Mouse (Mus musculus): ENCODE measurements at regions not wholly inside any gene's neighbourhood (a gene's known extent, or its start where the extent isn't known, plus 50 kb on each side); places are given as distances from the start of the nearest gene placed in this dataset.

- DNase-seq = no peak
Observed at GRCm38 (mm10) chr8:116837991-116838390, 83.3 kb downstream of the Cmc2 start.

- DNase-seq = peak; percentile 78
Observed at GRCm38 (mm10) chr8:116832181-116832580, 89.1 kb downstream of the Cmc2 start.

DNA sequence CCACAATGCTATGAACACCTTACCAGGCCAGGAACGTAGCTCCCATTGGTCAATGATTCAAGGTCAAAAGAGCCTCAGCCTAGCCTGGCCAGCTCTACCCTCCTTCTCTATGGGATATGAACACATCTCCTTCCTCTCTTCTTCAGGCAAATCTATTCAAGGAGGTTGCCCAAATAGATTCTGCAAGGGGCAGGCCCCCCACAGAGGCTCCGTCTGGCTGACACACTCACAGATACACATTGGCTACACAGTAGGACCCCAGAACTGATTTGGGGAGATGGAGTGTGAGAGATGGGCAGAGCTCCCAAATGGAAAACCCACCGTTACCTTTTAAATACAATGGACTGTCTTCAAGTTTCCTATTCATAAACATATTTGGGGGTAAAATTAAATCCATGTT, 91.6 kb downstream of the Cmc2 start:
- DNase-seq = no peak

DNA sequence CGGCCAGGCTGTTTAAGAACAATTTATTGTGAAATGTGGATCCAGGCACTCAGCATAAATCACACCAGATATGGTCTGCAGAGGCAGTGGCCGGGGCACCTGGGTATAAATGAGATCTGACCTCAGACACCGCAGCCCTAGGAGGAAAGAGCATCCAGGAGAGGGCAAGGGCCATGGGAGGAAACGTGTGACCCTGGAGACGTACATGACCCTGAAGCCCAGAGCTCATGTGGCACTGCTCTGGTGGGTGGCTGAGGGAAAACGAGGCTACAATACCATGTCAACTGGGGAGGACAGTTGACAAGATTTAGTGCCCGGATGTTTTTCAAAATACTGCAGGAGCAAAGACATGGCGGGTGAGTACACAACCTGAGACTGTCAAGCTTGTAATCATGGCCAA, 93.0 kb downstream of the Cmc2 start:
- no peak for DNase-seq

- DNase-seq = no peak
Observed at GRCm38 (mm10) chr8:116827141-116827540, 94.1 kb downstream of the Cmc2 start.

DNA sequence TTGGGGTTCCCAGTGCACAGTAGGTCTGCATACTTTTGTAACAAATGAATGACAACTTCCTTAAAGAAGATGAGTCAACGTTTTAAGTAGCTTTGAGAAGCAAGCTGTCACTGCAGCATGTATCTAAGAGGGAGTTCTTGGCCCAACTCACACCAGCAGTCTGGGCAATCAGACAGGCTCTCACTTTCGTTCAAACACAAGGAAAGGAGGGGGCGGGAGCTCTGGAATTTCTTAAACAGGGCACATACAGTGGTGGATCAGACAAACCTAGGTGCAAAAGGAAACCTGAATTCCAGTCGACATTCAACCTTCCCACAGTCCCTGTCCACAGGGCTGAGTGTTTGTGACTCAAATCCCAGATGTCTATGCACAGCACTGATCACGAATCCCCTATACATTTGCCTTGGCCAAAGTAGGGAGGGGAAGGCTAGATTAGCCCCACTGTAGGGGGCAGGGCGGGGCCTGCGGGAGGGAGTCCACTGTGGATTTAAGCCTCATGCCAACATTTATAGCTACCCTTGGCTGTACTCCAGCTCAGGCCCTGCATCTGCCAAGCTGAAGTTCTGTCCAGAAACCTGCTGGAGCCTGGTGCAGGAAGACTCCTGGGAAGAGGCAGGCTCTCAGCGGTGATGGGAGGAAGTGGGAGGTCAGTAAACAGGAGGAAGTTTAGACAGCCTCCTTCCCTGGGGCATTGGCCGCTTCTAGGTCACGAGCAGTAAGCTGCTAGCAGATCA, 81.5 kb upstream of the Cdyl2 start:
- peak; percentile 83 for DNase-seq

DNA sequence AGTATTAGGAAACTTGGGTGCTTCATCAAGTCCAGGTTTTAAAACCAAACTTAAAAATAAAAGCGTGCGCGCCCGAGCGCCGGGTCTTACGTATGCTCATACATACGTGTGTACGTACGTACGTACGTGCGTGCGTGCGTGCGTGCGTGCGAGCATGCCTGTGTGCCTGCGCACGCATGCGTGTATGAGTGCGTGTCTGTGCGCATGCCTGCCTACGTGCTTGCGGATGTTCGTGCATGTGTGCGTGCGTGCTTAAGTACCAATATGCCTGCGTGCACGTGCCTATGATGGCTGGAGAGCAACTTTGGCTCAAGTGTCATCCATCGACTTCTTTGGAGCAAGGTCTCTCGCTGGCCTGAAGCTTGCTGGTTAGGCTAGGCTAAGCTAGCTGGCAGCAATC, 68.5 kb upstream of the Cdyl2 start:
- no peak for DNase-seq

DNA sequence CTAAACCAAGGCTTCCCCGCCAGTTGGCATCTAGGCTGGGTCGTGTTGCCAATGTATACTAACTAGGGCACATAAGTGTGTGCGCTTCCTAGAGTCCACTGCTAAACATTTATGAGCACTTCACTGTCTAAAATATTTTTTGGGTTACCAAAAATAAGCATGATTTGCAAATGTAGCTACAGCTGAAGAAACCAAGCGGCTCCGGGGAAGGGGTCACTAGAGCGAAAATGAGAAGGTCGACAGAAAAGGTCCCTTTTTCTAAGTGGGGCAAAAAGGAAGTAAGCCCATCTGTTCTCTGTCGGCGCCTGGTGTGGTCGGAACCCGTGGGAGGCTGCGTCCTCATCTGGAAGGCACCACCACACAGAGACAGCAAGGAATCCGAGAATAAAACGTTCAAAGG, 67.8 kb upstream of the Cdyl2 start:
- DNase-seq = no peak

DNA sequence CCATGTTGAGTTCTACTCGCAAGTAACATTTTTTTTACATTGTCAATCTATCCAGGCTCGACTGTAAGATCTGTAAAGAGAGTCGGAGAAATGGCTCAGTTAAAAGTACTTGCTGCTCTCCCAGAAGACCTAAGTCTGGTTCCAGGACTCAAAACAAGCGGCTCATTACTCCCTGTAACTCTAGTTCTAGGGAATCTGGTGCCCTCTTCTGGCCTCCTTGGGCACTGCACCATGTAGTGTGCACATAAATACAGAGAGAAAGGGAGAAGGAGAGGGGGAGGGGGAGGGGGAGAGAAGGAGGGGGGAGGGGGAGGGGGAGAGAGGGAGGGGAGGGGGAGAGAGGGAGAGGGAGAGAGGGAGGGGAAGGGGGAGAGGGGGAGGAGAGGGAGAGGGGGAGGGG, 66.2 kb upstream of the Cdyl2 start:
- no peak for DNase-seq

DNA sequence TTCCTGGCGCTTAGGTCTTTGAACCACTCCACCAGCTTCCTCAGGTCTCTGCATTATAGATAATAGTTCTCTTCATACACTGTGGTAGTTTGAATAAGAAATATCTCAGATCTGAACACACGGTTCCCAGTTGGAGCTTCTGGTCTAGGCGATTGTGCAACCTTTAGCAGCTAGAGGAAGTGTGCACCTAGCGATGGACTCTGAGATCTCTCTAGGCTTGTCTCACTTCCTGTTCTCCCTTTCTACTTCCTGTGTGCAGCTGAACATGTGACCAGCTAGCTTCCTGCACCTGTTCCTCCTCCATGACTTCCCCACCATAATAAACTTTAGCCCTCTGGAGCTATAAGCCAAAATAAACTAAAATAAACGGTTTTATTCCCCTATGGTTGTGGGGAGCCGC, 62.9 kb upstream of the Cdyl2 start:
- DNase-seq = no peak

- DNase-seq = no peak
Observed at GRCm38 (mm10) chr8:116793107-116793506, 60.3 kb upstream of the Cdyl2 start.

DNA sequence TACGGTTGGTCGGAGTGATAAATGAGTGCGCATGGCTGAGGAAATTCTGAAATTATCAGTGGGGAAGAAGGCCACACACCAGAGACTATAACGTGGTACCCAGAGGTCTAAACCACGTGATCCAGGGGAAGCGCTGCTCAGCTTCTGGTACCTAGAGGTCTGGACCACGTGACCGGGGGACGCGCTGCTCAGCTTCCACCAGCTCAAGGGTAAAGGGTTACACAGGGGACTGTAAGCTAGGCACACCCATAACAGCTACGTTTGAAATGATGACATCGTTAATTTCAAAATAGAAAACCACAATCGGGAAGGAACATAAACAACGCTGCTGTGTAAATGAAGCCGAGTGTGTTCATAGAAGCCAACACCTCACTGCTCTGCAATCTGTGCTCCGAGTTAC, 57.5 kb upstream of the Cdyl2 start:
- no peak for DNase-seq
